Mouse (Mus musculus) natural killer cell, adult 2 months (primary cell): ENCODE measurements around the gene D430019H16Rik.
A peak's percentile ranks its signal among the peaks of the same experiment; 100 is the strongest.

ENCODE experiments used
- DNase-seq, 2 experiments: peaks; one replicate each; pipeline ENCODE4 v3.0.0; 2022; ENCODE audit warnings: low spot score in 2 of 2

The D430019H16Rik gene

DNA sequence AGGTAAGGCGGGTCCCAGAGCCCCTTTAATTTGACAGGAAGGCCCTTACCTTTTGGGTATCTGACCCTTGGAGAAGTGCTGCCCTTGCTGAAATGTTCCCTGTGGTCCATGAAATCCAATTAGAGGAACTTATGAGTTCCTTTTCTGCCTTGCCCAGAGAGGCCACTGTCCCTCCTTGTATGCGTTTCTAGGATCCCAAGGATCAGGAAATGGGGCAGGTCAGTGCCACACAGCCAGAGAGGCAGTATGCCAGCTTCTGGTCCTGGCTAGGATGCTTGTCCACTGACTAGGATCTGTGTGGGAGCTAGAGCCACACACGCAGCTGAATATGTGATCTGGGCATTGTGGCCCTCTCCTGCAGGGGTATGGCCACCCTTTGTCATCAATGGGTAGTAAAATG is 36.6 kb downstream of the D430019H16Rik start:
- no peak for DNase-seq

DNA sequence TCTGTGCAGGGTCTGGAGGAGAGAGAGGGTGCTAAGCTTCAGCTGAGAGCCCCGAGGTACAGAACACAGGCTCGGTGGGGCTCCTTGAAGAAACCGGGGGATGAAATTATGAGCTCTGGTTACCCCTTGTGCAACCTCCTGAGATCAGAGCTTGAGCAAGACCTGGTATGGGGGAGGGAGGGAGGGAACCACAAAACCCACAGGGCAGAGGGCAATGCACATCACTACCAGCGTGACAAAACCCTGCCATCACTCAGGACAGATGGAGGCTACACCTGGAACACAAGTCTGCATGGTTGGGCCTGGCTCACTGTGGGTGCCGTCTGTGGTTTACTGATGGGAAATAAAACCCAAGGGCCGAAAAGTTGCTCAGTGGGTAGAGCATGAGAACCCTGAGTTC is 37.1 kb downstream of the D430019H16Rik start:
- DNase-seq, result no peak

DNA sequence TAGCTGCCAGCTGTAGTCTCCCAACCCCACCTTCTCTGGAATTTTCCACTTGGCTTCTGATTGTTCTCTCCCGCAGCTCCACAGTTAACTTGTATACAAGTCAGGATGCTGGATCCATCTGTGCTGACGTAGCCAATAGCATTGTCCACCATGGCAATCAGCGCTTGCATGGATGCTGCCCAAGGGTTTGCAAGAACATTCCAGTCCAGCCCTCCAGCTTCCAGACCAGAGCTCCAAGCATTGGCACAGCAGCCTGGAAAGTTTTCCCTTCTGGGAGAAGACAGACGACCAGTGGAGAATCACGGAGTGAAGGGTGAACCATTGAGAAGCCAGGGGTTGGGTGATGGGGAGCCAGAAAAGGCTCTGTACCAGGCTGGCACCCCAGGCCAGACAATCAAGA is 41.1 kb downstream of the D430019H16Rik start:
- no peak for DNase-seq

DNA sequence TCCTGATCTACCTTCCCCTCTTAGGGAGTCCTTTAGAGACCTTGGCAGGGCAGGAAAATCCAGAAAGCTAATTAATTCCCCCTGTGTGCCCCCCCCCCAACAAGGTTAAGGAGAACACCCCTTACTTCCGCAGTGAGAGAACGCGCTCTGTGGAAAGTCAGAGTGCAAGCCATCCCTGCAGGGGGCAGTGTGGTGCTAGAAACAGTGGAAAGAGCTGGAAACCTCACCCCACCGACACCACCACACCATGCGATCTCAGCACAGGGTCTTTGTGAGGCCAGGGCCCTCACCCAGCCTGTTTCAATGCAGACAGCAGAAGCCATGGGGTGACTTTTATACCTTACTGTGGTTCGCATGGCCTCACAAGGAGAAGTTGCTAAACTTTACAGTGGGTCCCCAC is 44.2 kb downstream of the D430019H16Rik start:
- peak; percentile 6 to 10 for DNase-seq

DNA sequence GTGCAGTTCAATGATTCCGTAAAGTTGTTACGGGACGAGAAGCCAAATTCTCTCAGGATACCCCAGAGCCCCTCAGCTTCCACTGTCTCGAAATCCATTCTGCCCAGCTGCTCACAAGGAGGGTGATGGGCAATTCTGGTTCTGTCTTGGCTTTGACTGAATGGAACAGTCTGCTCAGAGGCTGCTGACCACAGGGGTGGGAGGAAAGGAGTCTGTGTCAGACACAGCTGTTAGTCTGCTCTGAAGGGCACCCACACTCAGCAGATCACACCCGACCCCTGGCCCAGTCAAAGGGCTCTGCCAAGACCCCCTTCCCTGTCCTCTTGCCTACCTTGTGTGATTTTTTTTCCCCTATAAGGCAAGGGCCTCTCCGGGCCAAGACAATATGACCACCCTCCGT is 44.8 kb downstream of the D430019H16Rik start:
- DNase-seq, result no peak

DNA sequence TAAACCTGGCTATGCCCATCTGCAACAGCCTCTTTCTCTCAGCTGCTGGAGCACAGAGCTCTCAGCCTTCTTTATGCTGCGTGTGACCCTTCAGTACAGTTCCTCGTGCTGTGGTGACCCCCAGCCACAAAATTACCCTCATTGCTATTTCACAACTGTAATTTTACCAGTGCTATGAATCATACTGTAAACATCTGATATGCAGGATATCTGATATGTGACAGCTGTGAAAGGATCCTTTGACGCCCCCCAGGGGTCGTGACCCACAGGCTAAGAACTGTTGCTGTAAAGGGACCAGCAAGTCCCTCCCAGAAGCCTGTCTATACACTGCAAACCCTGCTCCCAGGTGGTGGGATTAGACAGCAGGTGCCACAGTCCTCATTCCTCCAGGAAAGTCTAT is 45.2 kb downstream of the D430019H16Rik start:
- DNase-seq, result no peak

DNA sequence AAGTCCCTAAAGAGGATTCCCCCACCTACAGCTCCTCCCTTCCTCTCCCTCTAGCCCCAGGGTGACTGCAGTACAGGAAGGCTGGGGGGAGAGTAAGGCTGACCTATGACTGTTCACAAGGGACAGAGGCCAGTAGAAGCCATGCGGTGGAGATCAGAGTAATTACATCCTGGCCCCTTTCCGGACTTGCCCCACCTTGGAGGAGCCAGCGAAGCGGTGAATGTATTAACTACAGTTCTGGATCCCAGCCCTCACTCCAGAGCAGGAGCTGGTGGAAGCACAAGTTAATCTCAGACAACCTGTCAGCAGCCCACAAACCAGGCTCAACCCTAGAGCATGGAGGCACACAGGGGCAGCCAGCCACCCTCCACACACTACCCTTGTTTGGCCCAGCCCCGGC is 47.3 kb downstream of the D430019H16Rik start:
- DNase-seq, result no peak

DNA sequence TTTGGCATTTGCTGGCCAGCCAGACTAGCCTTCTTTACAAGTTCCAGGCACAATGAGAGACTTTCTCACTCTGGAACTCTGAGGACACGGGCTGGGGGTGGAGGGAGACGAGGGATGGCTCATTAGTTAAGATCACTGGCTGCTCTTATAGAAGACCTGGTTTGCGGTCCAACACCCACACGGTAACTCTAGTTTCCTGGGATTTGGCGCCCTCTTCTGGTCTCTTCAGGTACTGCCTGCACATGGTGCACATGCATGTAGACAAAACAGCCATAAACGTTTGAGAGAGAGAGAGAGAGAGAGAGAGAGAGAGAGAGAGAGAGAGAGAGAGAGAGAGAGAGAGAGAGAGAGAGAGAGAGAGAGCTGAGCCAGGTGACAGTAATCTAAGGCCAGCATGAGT is 51.1 kb downstream of the D430019H16Rik start:
- no peak for DNase-seq

DNA sequence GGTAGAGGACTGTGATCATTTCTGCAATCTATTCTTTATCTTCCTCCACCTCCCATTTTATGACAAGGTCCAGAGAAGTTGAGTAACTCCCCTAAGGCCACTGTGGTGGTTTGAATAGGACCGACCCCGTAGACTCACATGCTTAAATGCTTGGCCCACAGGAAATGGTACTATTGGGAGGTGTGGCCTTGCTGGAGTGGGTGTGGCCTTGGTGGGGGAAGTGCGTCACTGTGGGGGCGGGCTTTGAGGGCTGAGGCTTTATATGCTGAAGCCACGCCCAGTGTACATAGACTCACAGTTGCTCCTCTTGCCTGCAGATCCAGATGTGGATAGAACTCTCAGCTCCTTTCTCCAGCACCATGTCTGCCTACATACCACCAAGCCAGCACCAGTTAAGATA is 57.5 kb downstream of the D430019H16Rik start:
- no peak for DNase-seq

DNA sequence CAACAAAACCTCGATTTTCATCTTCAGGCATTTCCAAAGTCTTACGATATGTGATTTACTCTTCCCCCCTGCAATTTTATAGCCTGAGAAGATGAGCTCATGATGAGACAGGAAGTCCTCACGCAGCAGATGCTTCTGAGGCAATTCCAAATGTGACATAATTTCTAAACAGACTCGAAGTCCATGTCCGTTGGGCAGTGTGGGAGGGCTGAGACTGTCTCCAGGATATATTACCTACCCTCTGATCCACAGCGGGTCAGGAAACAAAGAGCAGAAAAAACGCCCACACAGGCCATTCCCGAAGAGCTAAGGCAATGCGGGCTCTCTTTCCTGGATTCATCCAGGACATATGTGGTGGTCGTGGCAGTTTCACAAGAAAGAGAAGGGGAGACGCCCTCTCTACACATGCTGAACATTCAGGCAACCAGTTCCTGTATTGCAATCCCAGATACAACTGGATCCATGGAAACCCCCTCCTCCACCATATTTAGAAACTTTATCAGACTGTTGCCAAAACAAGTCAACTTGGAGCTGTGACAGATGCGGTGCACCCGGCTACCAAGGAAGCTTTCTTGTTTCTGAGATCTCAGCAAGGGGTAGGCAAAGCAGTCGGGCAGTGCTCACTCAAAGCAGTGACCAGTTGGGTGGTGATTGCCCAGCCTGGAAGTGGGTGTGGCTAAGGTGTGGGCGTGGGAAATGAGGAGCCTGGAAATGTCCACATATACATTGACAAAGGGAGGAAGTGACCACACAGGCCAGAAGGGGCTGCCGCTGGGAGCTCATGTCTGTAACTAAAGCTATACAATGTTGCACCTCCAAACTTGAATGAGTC is 58.2 kb downstream of the D430019H16Rik start:
- no peak for DNase-seq

DNA sequence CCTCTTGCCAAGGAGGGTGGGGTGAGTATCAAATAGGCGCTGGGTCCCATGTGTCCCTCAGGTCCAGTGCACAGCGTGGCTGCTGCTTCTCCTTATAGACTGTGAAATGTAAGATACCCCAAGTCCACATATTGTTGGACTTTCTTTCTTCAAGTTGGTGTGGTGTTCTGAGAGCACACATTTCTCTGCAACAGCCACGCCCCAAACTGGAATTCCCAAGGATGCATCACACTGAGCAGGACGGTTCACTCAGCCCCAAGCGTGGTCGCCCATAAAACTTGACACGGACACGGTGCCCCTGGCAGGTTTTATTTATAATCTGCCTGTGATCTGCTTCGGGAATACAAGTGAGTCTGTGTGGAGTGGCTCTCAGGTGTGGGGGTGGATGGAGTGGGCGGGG is 60.5 kb downstream of the D430019H16Rik start:
- DNase-seq, result no peak

DNA sequence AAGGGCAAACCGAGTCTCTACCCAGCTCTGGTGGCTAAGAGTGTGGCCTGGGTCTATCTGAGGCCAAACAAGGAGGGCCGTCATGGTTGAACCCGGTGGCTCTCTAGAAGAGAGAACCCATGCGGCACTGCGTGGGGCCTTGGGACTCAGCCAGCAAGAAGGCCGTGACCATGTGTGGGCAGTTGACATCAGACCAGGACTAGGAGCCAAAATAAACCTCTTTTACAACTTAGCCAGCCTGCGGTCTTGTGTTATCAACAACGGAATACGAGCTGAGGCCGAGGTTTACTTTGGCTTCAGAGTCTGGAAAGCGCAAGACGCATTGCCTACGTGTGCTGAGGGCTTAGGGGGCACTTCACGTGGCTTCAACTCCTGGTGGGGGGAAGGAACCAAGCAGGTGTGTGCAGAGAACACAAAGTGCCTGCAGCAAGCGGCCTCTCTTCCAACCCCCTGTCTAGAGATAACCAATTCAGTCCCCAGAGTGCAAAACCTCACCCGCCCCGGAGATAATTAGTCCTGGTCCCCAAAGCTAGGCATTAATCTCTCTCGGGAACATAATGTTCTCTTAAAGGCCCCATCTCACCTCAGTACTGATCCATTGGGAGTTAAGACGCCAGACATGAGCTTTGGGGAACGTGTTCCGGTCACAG is 63.5 kb downstream of the D430019H16Rik start:
- DNase-seq, result no peak

DNA sequence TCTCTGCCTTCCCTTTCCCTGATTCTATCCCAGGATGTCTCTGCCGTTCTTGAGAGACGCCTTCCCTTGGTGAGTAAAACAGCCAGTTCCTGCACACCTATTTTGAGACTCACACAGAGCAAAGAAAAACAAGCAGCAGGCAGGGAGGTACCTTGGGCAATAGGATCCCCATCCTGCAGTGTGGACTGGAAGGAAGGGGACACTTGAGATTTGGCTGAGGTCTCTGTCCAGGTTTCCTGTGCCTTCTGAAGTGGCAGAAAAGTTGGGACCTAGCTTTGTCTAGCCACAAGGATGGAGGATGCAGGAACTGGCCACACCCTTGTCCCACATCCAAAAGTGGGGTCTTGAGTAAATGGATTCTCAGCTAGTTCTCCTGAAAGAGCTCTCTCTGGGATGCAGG is 66.2 kb downstream of the D430019H16Rik start:
- DNase-seq, result no peak

DNA sequence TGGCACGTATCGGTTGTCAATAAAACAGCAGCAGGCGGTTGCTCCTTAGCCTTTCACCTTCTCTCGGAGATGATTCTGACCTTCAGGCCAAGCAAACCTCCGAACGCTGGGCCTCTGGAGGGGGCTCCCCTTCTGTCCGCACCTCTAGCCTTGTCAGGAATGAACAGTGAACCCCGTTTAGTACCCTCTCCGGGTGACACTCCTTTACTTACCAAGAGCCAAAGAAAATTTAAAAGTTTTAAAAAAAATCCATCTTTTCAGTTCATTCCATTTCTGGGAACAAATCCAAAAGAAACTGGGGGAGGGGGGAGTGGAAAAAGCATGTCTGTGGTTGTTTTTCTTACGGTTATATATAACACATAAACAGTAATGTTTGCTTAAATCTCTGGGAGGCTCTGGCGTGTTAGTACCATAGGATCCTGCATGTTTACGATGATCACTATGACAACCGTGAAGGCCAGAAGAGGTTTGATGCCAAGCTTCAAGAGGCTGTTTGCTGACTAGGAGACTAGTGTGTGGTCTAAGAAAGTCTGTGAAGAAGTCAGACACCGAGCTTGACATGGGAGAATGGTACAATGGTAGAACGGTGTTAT is 67.6 kb downstream of the D430019H16Rik start:
- no peak for DNase-seq

DNA sequence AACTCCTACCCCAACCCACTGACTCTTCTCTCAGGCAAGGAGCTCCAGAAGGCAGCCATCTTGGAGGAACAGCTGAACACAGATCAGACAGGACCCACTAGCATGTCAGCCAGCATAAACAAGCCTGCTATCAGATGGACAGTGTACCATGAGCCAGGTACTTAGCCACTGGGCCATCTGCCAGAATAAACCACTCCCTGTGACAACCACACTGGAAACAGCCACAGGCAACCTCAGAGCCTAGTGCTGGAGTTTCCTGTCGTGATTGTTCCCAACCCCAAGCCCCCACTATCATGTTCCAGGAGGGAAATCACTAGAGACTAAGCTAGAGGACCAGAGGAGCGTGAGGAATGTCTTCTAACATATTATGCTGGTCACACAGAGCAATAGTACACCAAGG is 70.1 kb downstream of the D430019H16Rik start:
- DNase-seq, result no peak

DNA sequence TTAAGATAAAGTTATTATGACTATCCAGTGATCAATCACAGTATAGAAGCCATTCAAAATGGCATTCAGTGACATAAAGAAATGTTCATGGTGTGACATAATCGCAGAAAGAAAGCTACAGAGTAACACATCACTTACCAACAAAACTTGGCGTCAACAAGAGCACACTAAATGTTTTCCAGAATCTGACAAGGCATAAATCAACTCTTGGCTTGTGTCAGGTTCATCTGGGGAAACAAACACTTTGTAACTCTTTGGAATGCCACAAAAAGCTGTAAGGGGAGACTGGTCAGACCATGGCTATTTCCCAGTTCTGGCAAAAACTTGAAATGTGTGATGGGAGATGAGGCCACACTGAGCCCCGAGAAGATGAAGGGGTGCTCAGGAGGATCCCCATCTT is 72.5 kb downstream of the D430019H16Rik start:
- no peak for DNase-seq

DNA sequence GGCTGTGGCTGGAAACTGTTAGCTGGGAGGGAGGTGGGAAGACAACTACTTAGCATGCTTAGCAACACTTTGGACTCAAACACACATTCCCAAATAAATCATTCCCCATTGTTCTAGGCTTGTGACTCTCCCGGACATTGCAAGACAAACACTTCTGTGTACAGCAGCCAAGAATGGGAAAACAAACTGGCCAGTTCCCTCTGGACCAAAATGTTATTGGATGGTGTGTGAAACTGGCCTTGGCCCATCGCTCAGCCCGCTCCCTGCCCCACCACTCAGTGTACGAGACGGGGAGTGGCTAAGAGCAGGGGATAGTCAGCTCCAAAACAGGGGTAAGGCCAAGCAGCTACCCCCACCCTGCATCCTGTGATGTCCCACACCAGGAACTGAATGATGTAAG is 73.2 kb downstream of the D430019H16Rik start:
- DNase-seq, result no peak

DNA sequence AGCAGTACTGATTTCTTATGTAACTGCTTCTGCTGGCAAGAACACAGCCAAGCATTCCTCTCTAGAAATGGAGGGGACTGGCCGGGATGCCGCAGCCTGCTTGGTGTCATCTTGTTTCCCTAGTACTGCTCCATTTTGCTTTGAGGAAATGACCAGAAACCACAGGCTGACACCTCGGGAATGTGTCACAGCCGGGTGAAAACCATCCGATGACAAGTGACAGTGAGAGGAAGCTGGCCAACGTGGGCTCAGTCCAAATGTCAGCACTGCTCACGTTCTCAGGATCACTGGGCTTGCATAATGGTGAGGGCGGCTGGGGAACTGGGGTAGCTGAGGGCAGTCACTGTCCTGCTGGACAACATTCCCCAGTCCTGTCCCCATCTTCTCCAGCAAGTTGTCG is 75.9 kb downstream of the D430019H16Rik start:
- no peak for DNase-seq

DNA sequence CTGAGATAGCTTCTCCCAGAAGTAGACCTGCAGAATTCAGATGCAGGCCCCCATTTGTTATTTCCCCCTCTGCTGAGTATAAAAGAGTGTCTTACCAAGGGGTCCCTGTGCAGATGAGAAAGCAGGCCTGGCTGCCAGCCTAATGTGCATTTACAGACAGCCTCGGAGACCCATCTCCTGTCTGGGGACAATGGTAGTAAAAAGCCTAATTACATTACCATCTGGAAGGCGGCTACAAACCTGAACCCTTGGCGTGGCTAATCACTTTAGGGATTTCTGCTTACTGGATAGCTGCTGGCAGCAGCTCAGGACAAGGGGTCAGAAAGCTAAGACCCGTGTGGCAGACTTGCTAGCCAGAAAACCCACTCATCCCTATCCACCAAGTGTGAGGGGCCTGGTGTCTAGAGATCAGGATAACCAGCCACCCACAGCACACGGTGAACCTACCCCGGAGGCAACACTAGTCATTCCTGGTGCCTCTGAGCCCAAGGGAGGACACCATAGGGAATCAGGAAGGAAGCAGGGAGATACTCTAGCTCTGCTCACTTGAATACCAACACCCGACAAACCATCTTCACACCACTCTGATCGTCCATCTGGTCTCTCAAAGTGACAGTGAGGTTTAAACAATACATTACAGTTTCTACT is 78.2 kb downstream of the D430019H16Rik start:
- DNase-seq, result no peak

DNA sequence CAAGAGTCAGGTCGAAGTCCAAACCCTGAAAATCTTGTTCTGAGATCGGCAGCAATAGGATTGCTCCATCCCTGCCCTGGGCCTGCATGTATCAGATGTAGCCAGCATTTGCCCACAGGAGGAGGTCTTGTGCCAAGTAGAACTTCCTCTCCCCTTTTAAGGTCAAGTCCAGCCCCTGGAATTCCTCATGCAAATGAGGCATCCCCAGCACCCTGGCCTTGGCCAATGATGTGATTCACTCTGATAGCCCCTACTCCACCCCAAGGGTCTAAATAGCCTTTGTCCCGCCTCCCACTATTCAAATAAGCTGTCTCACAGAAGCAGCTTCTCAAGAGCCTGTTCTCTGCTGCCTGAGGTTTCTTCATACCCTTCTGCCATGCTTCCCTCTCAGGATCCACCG is 81.2 kb downstream of the D430019H16Rik start:
- DNase-seq, result no peak

DNA sequence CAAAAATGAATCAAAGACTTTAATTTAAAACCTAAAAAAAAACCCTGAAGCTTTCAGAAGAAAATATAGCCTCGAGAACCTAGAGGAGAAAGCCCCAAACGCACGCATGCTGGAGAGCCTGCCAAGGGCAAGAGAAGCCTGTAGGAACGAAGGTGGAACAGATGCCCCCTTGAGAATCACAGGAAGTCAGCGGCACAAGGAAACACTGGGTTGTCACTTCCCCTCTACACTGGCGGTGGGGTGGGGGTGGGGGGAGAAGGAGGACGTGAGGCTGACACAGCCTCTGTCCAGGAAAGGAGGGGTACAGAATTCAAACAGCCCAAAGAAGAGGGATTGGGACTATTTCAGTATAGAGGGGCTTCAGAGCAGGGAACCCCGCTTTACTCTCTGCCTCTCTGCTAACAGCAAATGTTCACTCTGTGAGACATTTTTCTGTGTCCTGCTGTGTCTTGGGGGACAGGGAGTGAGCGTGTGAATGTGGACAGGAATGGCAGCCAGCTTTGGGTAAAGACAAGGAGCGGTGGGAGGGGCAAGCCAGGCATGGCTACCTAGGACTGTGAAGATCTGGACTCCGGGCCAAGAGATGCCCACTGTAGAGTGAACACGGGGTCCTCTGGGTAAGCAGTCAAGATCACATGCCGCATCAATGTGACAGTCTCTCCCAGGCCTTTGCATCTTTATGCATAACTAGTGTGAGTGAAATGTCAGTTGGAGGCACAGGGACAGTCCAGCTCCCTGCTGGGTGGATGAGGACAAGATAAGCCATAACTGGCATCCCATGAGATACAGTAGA is 82.5 kb downstream of the D430019H16Rik start:
- no peak for DNase-seq

DNA sequence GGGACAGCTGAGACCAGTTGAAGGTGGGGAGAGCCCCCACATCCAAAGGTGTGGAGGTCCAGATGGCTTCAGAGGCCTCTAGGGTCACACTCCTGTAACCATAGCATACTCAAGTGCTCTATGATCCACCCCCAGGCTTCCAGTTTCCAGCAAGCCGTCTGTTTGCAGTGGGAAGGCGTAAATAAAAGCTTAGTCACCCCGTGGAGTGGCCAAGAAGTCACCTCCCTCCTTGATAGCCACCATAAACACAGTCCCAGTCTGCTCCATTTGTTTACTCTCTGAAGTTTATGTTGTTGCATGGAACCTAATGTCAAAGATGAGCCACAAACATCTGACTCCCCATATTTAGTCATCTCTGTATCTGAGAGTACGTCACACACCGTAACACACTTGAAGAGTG is 83.5 kb downstream of the D430019H16Rik start:
- no peak for DNase-seq
